Mouse (Mus musculus) heart, adult 8-10 months (tissue): Measurements from ENCODE around the gene Chmp1a. TPM values are rescaled to one million over a fixed set of nuclear protein-coding genes. Genes with fewer than 3 reads are reported as not detected.
"Not testable (repeated sequence)": the region's sequence is repeated elsewhere in the genome, so short reads cannot be mapped to it uniquely, and the experiment has no call there.

Source experiments
- DNase-seq: peaks from one replicate; pipeline ENCODE4 v3.0.0; 2022; ENCODE audit warnings: low spot score
- total RNA-seq, 4 experiments: library from RNA; stranded (reverse); gene quantifications; 2 replicates each; pipeline ENCODE4 v1.2.4; 2022

Chmp1a gene
- total RNA-seq = 10 to 100 TPM; 61.3 to 68.0 (median 65.5) TPM

DNA sequence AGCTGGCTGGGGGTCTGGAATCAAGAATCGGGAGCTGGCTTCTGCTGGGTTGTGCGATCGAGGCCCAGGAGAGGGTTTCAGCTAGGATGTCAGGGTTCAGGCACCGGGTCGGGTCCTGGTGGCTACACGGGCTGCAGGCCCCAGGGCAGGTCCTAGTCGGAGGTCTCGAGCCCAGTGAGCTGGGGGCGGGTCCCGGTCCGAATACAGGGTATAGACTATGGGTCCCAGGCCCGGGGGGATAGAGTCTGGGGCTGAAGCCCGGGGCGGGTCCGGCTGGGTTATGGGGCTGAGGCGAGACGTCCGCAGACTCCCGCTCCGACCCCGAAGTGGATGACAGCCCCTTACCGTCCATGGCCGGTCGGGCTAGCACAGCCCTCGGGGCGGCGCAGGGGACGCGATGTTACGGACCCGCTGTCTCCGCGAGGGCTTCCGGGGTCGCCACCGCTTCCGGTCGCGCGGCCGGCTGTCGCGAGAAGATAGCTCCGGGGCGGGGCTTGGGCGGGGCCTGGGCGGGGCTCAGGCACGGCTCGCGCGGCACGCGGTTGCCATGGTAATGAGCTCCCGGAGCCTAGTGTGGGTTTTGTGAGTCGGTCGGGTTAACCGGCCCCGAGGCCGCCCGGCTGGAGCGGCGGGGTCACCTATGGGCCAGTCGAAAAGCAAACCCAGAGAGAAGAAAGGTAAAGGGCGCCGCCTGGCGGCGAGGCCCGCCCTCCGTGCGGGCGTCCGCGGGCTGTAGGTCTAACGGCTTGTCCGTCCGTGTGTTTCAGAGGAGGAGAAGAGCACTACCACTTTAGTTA is at the start of gene Chmp1a, which contains the start of gene Spata33:
Gene Chmp1a (minus strand): TSS at position 443 of the 797 bp plus-strand sequence.
Gene Spata33 (plus strand): TSS at position 512 of the 797 bp plus-strand sequence.
- DNase-seq = peak; percentile 79

DNA sequence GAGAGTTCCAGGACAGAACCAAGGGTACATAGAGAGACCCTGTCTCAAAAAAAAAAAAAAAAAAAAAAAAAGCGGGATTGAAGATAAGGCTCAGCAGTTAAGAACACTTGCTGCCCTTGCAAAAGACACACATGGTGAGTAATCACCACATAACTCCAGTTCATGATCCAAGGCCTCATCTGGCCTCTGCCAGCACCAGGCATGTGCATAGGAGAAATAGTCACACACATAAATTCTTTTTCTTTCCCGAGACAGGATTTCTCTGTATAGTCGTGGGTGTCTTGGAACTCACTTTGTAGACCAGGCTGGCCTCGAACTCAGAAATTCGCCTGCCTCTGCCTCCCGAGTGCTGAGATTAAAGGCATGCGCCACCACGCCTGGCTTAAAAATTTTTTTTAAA is 45.0 kb upstream of the Chmp1a start:
- not testable (repeated sequence) for DNase-seq

DNA sequence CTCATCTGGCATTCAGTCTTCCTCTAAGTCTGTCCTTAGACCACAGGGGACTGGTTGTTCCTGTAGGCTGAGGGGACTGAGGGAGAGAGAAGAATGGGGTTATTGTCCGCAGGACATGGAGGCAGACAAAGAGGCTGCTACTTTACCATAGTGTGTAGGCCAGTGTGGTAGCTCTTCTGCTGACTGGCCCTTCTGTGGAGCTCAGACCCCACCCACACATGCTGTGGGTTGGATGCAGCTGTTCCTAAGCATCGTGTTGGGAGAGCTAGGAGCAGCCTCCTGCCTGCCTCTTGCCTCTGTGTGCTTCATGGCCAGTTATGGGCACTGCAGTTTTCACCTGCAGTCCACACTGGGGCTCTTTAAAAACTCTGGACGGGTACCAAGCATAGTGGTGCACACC is 44.6 kb upstream of the Chmp1a start:
- DNase-seq = no peak

DNA sequence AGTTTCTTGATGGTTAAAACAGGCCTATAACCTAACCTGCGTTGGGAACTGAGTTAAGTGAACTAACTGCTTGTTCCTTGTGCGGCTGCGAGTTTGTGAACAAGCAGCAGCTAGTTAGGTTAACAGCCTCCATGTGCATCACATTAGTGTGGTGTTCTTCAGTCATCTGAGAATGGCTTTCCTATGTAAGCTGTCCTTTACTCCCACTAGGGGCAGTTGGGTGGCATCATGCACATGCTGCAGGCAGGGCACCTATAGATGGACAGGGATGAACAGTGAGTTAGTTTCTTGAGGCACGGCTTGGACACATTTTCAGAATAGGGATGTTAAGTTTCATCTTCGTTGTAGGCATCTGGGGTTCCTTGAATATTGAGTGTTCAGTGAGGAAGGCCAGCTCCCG is 42.6 kb upstream of the Chmp1a start:
- DNase-seq = no peak

DNA sequence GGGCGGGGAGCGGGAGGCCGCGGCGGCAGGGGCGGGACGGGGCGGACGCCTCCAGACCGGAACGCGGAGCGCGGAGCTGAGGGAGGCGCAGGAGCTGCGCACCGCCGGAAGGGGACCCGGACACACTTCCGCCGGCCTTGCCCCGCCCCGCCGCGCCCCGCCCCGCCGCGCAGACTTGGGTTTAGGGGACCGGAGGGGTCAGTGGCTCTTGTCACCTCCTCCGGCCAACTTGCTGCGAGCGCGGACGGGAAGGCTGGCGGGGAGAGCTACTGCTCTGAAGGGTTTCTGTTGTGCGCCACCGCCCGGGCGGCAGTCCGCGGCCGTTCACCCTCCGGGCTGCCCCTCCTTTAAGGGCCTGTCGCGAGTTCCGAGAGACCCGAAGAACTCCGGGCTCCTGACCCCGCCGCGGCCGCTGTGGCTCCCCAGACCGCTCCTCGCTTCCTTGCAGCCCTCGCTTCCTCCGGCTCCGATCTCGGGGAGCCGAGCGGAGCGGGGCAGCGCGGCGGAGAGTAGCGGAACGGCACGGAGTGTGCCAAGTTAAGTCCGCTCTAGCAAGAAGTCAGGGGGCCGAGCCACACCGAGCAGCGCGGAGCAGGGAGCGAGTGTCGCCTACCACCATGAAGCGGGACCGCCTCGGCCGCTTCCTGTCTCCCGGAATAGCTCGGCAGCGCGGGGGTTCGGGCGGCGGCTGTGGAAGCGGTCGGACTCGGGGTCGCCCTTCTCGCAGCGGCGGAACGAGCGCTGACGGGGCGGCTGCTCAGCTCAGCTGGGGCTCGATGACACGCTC is 41.7 kb upstream of the Chmp1a start, which contains the start of the genes Zfp276 and Vps9d1:
Gene Zfp276 (plus strand): TSS at position 97 of the 787 bp plus-strand sequence.
Gene Vps9d1 (minus strand): TSS at position 250 of the 787 bp plus-strand sequence.
- DNase-seq = peak; percentile 73

DNA sequence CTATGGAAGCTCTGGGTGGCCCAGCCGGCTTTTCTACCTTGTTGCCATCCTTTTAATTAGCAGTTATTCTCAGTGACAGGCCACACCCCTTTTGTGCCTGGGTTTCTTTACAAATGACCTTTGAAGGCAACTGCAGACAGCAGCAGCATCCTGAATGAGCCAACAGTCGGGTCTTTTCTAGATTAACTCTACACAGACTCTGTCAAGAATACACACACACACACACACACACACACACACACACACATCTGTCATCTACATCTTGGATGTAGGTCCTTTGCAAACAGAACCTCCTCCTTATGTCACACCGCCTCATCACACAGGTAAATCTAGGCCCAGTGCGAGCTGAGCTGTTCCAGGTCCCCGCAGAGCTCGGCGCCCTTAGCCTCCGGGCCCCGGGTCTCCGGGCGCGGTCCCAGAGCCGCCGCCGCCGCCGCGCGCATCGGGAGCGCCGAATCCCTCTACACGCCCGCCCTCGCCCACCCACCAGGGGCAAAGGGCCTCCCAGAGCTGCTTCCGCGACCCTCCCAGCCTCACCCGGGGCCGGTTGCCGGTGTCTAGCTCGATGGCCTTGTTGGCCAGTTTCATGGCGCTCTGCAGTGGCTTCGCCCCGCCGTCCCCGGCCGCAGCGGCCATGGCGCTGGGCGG is 41.0 kb upstream of the Chmp1a start:
- no peak for DNase-seq

DNA sequence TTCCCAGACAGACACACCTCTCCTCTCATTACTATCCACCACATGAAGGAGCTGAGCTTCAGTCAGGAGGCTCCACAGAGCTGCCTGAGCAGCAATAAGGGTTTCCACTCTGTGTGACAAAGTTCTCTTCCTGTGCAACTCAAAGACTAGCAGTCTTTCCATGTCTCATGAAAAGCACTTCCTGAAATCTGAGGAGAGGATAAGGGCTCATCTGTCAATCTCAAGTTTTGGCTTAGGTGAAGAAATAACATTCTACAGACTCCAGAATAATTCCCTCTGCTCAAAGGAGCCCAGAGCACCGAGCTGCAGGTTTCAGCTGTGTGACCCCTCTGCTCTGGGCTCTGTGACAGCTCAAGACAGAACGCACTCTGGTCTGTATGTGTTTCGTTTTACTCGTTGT is 40.4 kb upstream of the Chmp1a start:
- no peak for DNase-seq

DNA sequence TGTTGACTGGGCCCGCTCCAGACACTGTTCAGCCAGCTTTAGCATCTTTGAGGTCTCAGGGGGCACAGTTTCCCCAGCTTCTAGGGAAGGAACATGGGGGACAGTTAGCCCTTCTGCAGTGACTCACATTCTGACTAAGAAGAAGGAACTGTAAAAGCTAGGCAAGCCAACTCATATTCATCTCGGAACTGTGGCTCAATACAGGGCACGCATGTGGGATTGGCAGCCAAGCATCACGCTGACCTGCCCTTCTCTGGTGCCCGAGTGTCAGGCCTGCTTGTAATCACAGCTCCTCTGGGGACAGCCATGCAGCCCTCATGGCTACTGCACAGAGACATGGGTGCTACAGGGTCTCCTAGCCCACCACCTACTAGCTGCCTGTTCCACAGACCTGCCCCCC is 38.4 kb upstream of the Chmp1a start:
- DNase-seq = no peak

DNA sequence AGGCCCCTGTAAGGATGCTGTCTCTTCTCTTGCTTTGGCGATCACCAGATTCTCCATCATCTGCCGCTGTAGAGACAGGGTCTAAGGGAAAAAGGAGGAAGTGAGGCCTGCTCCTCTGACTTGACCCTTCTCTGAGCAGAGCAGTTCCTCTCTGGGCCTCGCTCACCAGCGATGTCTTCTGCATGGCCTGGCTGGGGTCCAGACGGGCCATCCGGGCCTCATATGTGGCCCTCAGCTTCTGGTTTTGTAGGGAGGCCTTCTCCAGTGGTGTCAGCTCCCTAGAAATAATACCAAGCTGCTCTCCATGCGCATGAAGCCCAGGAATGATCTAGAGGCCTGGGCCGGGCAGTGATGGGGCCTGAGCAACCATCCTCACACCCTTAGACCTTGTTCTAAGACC is 36.0 kb upstream of the Chmp1a start:
- DNase-seq = no peak

DNA sequence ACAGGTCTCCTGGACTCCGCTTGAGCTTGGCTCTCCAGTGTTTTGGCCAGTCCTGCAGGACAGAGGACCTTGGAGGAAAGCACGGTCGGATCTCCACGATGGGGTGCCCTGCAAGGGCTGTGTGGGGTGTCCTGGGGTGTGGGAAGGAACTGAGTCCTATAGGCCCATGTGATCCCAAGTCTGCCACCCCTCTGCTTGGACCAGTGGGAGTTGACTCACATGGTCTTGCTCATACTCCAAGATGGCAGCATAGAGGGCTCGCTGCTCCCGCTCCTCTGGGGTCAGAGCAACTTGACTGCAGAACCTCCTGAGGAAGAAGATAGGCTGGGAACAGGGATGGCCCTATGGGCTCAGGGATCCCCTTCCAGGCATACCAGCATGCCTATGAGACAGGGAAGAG is 35.2 kb upstream of the Chmp1a start:
- no peak for DNase-seq

DNA sequence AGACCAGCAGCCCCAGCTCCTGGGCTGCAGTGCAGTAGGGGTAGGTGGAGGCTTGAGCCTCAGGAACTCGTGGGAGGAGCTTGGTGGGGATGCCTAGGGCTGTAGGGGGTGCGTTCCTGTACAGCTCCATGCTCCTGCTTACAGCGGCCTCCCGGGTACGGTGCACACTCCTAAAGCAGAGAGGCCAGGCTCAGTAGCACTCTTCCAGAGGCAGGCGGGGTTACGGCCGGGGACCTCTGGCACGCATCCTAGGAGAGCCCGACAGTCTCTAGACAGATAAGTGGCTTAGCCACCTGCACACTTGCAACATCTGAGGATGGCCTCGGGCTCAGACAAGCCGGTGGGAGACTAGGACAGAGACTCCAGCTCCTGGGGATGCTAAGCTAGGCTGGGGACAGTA is 33.0 kb upstream of the Chmp1a start:
- DNase-seq = no peak

DNA sequence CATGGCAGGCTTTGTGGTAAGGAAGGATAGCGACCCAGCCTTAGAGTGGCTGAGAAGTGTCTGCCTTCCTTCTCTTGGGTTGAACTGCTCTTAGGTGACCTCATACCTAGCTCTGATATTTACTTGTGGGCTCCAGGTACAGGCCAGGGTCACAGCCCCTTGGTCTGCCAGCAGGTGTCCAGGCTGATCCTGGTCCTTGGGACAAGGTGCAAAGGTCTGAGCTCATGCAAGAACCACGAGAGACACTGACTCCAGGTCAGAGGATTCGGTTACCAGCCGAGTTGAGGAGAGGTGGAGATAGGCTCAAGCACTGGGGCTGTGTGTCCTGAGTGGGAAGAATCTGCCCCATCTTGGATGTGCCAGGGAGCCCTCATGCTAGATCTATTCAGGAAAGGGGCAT is 31.8 kb upstream of the Chmp1a start:
- no peak for DNase-seq

DNA sequence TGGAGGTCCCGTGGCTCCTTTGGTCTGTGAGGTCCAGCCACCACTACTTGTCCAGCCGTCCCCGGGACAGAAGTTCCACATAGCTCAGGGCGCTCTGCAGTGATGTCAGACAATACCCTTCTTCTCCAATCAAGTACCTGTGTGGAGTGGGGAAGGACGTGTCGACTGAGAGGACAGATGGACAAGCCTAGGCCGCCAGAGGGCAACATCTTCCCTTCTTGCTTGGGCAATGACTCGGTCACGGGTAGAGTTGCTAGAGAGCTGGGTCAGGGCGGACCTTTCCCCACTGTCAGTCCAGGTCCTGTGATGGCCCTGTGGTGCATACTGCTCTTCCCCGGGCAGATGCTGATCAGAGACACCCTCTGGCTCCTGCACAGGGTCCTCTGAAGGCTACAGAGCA is 30.5 kb upstream of the Chmp1a start:
- DNase-seq = no peak

DNA sequence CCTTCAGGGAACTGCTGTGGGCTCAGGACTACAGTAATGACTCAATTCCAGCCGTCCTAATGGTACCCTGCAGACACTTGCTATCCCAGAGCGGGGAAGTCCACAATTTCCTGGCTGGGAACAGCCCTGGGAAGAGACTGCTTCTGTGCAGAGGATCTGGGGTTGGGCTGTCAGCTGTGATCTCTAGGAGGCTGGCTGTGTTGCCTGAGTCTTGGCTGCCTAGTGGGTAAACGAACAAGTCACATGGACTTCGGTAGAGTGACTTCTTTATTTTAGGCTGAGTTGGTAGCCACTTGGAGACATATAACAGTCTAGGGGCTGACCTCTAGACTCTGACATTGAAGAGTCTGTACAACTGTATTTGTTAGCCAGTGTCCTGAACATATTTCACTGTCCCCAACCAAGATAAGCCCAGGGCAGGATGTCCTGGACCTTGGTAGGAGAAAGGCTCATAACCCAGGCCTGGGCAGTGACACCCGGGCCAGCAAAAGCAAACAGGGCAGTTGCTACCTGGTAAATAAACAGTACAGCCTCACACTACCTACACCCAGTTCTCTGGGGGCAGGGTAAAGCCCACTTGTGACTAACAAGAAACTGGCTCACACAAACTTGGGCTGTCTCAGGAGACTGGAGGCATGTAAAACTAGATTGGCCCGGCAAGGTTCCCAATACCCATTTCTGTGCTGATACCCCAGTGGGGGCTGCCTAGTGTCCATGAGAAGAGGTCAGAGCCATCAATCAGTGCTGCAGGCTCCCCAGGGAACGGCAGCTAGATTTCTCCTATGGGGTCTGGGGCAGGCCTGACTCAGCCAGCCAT is 29.8 kb upstream of the Chmp1a start:
- DNase-seq = peak; percentile 35

DNA sequence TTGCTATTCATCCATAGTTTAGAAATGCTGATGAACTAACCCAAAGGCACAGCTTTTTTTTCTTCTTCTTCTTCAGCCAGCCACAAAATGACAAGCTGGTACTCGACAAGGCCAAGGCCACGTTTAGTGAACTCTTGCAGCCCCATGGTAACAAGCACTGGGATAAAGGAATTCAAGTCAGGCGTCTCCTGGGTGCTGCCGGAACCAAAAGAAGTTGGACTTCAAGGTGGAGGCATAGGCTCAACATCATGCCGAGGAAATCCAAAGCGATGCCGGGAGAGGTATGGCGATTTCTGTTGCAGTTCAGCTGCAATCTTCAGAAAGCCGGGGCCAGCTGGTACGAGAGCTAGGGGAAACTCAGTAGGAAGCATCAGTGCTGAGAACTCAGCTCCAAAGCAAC is 26.8 kb upstream of the Chmp1a start:
- no peak for DNase-seq

DNA sequence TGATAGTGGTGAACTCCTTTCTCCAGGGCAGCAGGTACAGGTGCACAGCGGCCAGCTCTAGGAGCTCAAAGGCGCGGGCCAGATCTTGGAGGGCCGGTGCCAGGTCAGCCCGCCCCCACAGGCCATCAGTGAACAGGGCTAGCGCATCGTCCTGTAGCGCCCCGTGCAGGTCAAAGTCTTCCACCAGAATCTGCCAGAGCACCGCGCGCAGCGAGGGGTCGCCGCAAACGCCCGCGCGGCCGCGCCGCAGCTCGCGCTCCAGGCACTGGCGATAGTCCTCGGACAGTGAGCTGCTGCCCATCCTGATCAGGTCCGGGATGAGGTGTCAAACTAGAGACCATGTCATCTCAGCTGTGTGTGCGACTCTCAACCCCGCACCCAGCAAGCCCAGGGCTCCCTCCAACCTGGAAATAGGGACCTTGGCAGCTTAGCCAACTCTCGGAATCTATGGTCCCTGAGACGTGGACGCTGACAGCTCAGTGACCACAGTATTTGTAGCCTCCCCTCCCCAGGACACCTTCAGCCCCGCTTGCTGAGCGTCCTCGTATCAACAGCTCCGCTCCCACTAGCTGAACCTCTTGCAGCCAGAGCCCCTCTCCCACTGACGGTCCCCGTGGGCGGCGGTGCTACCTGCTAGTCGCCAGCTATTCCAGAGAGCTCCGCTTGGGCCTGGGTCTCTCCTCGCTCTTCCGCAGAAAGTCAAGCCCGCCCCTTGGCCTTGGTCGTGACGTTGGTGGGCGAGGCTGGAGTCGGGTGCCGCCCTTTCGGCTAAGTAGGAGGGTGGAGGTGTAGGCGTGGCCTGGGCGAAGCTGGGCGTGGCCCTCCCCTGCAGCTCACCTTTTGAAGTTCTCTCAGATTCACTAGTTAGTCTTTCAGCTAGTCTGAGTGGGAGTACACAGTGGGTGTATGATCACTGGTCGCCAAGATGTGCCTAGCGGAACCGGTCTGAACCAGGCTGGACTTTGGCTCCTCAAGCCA is 23.2 kb upstream of the Chmp1a start, which contains the start of gene Spata2l:
Gene Spata2l (minus strand): TSS at position 714 of the 978 bp plus-strand sequence.
- DNase-seq = peak; percentile 81

DNA sequence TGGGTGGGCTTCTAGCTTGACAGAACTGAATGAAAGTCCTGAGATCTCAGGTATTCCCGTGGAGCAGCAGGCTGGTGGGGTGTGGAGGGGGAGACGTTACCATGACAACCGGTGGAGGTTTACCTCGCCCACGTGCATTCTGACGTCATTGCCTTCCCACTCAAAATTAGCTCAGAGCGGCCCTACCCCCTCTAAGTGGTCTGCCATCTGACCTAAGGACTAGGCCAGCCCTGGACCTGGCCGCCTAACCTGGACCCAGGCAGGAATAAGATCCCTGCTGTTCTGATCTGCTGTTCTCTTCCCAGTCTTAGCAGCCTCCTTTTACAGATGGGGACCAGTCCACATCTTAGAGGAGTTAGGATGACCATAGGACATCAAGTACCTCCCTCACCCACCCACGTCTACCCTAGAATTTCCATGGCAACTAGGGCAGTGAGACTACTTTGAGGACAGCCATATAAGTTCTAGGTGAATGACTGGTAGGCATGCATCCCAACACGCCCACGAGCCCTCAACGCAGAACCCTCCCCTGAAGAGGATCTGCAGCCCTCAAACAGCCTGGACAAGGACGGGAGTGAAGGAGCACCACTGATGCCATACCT is 22.5 kb upstream of the Chmp1a start:
- DNase-seq = no peak

DNA sequence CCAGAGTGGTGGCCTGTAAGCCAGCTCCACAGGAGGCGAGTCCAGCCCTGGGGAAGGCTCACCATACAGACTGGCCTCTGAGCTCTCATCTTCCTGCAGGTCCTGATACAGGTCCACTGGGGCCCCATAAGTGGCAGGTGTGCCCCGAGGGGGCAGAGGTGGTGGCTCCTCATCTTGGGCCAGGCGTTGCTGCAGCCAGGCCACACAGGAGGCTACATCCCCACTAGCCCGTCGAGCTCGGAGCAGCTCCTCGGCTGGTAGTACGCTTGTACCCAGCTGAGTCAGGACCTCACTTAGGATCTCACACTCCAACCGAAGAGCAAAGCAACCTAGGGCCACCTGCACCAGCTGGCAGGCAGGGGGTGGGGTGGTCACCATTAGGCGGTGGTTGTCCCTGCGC is 21.2 kb upstream of the Chmp1a start:
- DNase-seq = no peak

DNA sequence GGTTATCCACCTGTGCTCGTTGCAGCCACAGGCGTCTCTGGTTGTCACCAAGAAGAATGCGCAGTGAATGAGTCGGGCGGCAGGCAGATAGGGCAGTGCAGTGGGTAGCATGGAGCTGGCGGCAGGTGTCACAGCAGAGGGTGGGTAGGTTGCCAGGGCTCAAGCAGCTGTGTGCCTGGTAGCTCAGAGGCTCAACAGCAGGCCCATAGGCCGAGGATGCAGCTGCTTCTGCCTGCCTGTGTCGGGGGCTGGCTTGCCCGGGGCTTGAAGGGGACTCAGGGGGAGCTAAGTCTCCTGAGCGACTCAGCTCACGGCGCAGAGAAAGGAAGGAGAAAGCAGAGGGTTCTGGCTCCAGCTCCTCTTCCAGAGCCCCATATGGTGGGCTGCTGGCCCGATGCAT is 20.7 kb upstream of the Chmp1a start:
- DNase-seq = no peak

DNA sequence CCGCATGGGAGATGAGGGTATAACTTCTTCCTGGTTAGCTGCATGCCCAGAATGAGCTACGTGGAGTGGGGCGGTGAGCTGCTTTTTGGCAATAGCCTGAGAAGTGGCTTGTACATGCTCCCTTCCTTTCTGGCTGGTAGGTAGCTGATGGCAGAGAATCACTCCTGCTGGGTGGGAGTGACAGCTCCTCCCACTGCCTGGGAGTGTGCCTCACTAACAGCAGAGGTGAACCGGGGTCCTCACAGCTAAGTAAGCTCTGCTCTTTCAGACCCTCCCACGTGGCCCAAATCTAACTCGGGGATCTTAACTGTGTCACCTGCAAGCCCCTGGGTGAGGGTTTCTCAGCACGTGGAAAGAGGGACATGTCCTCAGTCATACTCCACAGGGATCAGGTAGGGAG is 20.0 kb upstream of the Chmp1a start:
- no peak for DNase-seq
